Comparison of ENCODE assay signal across 8 mouse cellular contexts in the genomic region with DNA sequence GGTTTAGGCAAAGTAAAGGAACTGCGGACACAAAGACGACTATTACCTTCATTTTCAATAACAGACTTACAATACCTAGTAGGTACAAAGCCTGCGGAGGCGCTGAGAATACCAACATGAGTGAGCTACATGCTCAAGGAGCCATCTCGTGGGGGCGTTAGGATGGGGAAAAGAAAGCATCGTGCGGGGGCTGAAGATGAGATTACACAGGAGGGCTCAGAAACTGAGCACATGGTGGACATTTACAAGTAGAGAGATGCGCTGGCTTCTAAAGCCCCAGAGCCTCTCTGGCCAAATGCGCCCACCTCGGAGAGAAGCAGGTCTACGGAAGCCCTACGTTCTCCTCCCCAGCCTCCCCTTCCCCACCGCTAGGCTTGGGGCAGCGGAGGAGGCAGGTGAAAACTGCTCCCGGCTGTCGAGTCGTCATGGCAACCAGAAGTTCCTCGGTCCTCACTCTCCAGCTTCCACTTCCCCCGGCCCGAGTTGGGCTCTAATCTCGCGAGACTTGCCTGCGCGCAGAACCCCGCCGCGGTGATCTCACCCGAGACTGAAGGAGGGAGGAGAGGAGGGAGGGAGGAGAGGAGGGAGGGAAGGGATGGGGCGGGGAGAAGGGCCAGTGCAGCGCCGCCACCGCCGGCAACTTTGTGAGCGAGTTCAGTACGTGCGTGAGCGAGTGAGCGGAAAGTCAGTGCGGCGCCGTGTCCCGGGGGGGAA. TPM values are rescaled to one million over a fixed set of nuclear protein-coding genes. Genes with fewer than 3 reads are reported as not detected.
DNase-seq lines count a peak whose midpoint lies in the region; ATAC-seq lines count a peak whose summit lies in the region.

Gene Sipa1l1 (plus strand): TSS at position 501 of the 714 bp plus-strand sequence.

- peak within 1 kb of the TSS; percentile 90 for H3K4me3 ChIP-seq in brown adipose tissue, adult 24 weeks (ENCODE audit: insufficient read depth, low read depth, low read length)
- H3K4me3 ChIP-seq in heart, embryonic 14.5 days (ENCODE audit: control insufficient read depth in 1 of 2, insufficient read depth in 1 of 2, low read depth in 1 of 2, low read length in 2 of 2): peak within 1 kb of the TSS; percentile 69 to 95
- H3K4me3 ChIP-seq in liver, embryonic 13.5 days (replicated peaks): peak within 1 kb of the TSS; percentile 85
- peak within 1 kb of the TSS; percentile 89 for H3K4me3 ChIP-seq in stomach, embryonic 16.5 days (replicated peaks; ENCODE audit: low read length)

- H3K9ac ChIP-seq in heart, embryonic 14.5 days (ENCODE audit: low read length): peak within 1 kb of the TSS; percentile 96
- H3K9ac ChIP-seq in liver, embryonic 13.5 days: peak within 1 kb of the TSS; percentile 81
- peak within 1 kb of the TSS; percentile 98 for H3K9ac ChIP-seq in stomach, embryonic 16.5 days (ENCODE audit: low read length)

- peak within 1 kb of the TSS; percentile 47 for H3K27ac ChIP-seq in brown adipose tissue, adult 24 weeks (replicated peaks; ENCODE audit: low read depth, low read length)
- H3K27ac ChIP-seq in heart, embryonic 14.5 days (replicated peaks in 1 of 2; ENCODE audit: control insufficient read depth in 1 of 2, insufficient read depth in 1 of 2, low read depth in 2 of 2, low read length in 2 of 2): peak within 1 kb of the TSS; percentile 92 to 93
- H3K27ac ChIP-seq in liver, embryonic 13.5 days: peak within 1 kb of the TSS; percentile 65
- H3K27ac ChIP-seq in stomach, embryonic 16.5 days (ENCODE audit: low read length): peak within 1 kb of the TSS; percentile 95

- peak; percentile 99 for DNase-seq in CD4-positive, CD25-positive, alpha-beta regulatory T cell, adult 2 months (ENCODE audit: low read depth, low spot score)
- DNase-seq in fibroblast of lung, adult 2 months (ENCODE audit: low read depth): peak; percentile 91
- peak; percentile 96 for DNase-seq in kidney, postnatal 14 days
- peak; percentile 87 for DNase-seq in liver, embryonic 13.5 days
- peak; percentile 96 for DNase-seq in neural tube, embryonic 10.5 days (ENCODE audit: extremely low spot score, low spot score)

- H3K9me3 ChIP-seq in heart, embryonic 14.5 days (ENCODE audit: control insufficient read depth, low read length): no peaks in the 10 kb centered on the region
- no peaks in the 10 kb centered on the region for H3K9me3 ChIP-seq in liver, embryonic 13.5 days (replicated peaks)
- no peaks in the 10 kb centered on the region for H3K9me3 ChIP-seq in stomach, embryonic 16.5 days (replicated peaks; ENCODE audit: control insufficient read depth, low read length)

- no peaks in the 10 kb centered on the region for H3K36me3 ChIP-seq in heart, embryonic 14.5 days (ENCODE audit: control insufficient read depth, insufficient read depth, low read length)
- H3K36me3 ChIP-seq in liver, embryonic 13.5 days: no peaks in the 10 kb centered on the region
- H3K36me3 ChIP-seq in stomach, embryonic 16.5 days (ENCODE audit: control insufficient read depth, insufficient read depth, low read length): no peaks in the 10 kb centered on the region

- no peaks in the 10 kb centered on the region; the same call in 1 of the 2 replicates for H3K4me1 ChIP-seq in brown adipose tissue, adult 24 weeks (ENCODE audit: control insufficient read depth, insufficient read depth, insufficient read length, low read length)
- H3K4me1 ChIP-seq in heart, embryonic 14.5 days (ENCODE audit: control insufficient read depth in 2 of 2, insufficient read depth in 2 of 2, low read length in 2 of 2): peaks cover 2 to 20% of the 10 kb centered on the region in 2 experiments
- peaks cover 41% of the 10 kb centered on the region for H3K4me1 ChIP-seq in liver, embryonic 13.5 days (replicated peaks)
- H3K4me1 ChIP-seq in stomach, embryonic 16.5 days (ENCODE audit: control insufficient read depth, insufficient read depth, low read length): peaks cover 10% of the 10 kb centered on the region

- ATAC-seq in heart, embryonic 14.5 days (ENCODE audit: insufficient number of reproducible peaks, insufficient read depth, low FRiP score, low read depth): peak; percentile 87
- ATAC-seq in liver, embryonic 13.5 days (ENCODE audit: low read depth): peak; percentile 89
- peak; percentile 93 for ATAC-seq in stomach, embryonic 16.5 days (ENCODE audit: insufficient read depth, low FRiP score)

- under 1% methylated on average over 31 of the region's 43 CpGs for WGBS in heart, embryonic 14.5 days
- WGBS in liver, embryonic 13.5 days (ENCODE audit: insufficient replicate concordance): 1% methylated on average over 39 of the region's 43 CpGs
- 1% methylated on average over 41 of the region's 43 CpGs for WGBS in stomach, embryonic 16.5 days

- no peaks in the 10 kb centered on the region for H3K27me3 ChIP-seq in heart, embryonic 14.5 days (ENCODE audit: control insufficient read depth, insufficient read depth, low read length)
- H3K27me3 ChIP-seq in liver, embryonic 13.5 days: peaks cover 18% of the 10 kb centered on the region
- no peaks in the 10 kb centered on the region for H3K27me3 ChIP-seq in stomach, embryonic 16.5 days (ENCODE audit: control insufficient read depth, insufficient read depth, low read length)

- H3K4me2 ChIP-seq in heart, embryonic 14.5 days (ENCODE audit: low read length): peak within 1 kb of the TSS; percentile 68
- H3K4me2 ChIP-seq in liver, embryonic 13.5 days: peak within 1 kb of the TSS; percentile 90
- peak within 1 kb of the TSS; percentile 95 for H3K4me2 ChIP-seq in stomach, embryonic 16.5 days (ENCODE audit: low read depth, low read length)

RNA-seq across cellular contexts. Expression of gene Sipa1l1, which starts in this region (rescaled TPM):
- polyA plus RNA-seq in brown adipose tissue, adult 24 weeks (2012; ENCODE audit: insufficient read depth, insufficient read length, missing spikeins): 23.9 and 29.7 TPM in 2 replicates
- polyA plus RNA-seq in heart, embryonic 14.5 days (2014; fragmentation: Nextera tagmentation; extraction: Ambion mirVana): 25.6 and 25.7 TPM in 2 replicates
- 4.3 and 5.5 TPM in 2 replicates for polyA plus RNA-seq in liver, embryonic 13.5 days (2015; fragmentation: Nextera tagmentation; extraction: Ambion mirVana)
- polyA plus RNA-seq in stomach, embryonic 16.5 days (2015; fragmentation: Nextera tagmentation; extraction: Ambion mirVana): 28.9 and 32.8 TPM in 2 replicates

Comparison
In these comparisons a context has a peak if more than half of its experiments do, and no peak if none do; other contexts are left out.
1. Peak in every context shown above with its lines: DNase-seq, ATAC-seq, H3K4me3 ChIP-seq and H3K27ac ChIP-seq.